Mouse (Mus musculus): ENCODE results near the gene Myo16.

Gene Myo16

DNA sequence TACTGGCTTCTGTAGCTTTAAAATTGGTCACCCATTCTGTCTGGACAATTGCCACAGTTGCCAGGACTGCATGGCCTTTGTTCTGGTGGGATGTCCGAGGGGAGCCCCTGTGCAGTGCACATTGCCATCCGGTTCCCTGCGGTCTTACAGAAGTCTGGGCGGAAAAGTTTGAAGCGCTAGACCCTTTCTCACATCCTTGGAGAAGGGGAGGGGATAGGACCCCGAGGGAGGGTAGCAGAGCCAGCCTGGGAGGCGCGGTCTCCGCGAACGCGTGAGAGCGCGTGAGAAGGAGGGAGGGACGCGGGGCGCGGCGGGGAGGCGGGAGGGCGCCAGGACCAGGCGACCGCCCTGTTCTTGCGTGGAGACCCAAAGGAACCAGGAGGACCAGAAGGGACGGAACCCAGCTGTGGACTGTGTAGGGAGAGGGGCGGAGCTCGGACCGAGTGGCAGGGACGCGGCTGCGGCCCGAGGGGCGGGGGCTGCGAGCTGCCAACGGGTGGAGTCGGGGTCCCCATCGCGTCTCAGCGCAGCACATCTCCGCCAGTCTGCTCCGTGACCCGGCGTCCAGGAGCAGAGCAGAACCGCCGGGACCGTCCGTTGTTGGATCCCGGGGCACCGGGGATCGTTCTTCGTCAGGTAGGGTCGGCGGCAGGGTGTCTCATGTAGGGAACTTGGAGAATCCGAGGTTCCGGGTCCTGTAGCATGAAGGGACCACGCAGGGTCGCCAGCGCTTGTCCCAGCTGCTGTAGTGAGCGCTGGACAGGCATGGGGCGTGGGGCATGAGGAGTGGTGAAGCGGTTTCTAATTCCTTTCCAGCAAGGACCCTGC is at the start of gene Myo16:
Gene Myo16 (plus strand): TSS at position 301 of the 828 bp plus-strand sequence.
- in situ Hi-C loops (cut with MboI) = no loop called here

DNA sequence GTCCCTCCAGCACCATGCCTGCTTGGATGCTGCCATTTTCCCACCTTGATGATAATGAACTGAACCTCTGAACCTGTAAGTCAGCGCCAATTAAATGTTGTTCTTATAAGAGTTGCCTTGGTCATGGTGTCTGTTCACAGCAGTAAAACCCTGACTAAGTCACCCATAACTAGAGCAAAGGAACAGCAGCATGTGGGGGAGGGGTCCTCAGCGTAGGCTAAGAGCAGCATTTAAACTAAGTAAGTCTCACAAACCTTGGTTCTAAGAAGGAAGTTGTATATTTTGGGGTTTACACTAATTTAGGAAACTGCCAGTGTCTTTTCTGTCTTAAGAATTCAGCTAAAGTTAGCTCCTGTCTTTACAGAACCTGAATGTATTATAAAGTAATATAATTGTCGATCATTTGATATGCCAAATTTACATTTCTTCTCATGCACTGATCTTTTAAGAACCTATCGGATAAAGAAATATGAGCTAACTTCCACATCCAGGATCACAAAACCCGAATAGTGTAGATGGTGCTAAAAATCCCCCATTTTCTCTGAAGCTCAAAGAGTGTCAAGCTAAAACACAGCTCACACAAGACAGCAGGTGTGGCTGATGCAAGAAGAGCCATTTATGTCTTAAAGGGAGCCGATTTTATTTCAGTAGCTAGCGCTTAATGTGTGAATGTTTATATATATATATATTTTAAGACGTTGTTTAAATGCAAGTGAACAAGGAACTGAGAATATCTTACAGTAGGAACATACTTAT is 45.0 kb upstream of the Myo16 start:
- in situ Hi-C loops (cut with MboI) = no loop called here

DNA sequence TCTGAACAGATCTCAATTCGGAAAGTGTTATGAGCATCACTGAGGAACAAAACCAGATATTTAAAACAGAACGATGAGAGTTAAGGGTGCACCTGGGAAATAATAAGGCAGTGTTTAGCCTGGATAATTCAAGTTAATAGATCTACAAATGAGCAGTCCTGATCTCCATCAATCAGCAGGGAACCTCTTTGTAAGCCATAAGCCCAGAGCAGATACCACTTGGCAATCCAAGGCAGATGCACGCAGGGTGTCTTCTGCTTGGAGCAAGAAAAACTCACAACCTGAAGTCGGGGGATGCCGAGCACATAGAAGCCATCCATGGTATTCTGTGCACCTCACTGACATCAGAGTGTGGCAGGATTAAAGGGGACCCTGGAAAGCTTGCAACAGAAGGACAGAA is 31.0 kb upstream of the Myo16 start:
- in situ Hi-C loops (cut with MboI) = no loop called here

DNA sequence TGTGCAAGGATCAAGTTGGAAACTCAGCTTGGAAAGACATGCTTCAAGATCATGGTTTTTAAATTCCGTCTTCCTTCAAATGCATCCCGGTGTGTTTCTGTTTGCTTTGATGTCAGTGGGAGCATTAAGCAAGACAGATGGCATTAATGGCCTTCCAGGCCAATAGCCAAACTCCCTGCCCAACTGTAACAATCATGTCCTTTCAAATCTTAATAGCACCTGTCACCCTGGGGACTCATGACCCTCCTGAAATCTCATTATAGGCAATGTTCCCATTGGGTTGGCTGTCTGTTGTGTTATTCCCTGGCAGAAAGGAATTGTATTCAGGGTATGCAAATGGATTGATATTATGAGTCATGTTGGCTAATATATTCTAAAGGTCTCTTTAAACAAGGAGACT is 30.3 kb upstream of the Myo16 start:
- in situ Hi-C loops (cut with MboI) = no loop called here

DNA sequence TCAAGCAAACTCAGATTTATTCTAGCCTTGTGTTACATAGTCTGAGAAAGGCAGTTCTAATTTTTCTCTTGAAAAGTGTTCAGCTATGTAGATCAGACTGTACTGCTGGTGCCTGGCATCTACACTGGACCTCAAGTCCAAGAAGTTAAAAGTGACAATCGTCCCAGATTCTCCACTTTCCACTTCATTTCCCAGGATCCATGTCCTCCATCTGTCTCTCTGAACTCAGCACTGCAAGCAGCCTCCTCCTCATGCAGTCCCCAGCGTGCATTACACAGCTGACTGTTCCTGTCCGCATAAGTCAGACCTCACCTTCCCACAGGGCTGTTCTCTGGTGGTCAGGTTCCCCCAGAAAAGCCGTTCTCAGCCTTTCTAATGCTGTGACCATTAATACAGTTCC is 28.0 kb upstream of the Myo16 start:
- in situ Hi-C loops (cut with MboI) = no loop called here

DNA sequence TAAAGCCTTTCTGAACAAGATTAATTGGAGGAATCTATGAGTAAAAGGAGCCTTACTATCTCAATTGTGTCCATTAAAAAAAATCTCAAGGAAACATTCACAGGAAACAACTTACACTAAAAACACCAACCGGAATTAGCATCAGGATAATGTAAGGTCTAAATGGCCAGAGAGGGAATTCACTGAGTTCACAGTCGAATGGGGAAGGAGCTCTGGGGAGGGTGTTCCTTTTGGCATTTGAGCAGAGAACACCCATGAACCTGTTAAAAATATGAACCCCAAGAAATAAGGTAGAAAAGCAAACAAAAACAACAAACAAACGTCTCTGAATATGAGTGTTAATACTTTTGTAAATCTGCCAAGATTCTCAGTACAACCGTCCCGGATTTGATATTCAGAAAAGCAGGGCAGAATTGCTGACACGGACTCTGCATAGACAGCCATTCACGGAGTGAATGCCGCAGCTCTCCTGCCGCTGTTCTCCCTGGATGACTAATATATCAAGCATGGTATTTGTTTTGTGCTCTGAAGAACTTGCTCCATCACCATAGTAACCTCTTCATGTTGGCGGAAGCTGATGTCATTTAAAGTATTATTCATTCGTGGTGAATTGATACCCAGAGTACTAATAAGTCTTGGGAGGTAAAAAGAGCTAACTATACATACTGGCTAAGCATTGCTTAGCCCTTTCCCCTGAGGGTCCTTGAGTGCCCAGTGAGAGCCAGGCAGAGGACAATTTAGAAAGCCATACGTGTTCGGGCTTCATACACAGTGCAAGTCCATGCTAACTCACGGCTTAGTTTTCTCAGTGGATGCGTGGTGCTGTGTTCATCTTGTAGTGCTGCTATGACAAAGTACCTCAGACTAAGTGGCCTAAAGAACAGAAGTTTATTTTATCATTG is 22.9 kb upstream of the Myo16 start:
- in situ Hi-C loops (cut with MboI) = no loop called here

DNA sequence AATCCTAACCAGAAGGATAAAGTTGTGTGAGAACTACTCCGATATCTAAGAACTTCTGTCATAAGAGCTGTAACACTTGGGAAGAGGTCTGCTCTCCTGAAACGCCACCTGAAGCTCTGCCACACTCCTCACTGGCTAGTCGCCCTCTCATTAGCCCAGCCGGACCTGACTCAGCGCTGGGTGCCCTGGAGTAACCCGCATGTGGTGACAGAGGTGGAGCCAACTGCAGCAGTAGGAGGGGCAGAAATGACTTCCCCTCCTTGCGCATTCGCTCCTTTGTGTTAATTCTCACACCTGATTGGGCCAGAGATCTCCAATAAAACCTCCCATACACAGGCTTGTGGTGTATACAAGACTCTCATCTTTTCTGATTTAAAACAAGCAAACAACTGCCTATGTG is 14.2 kb upstream of the Myo16 start:
- in situ Hi-C loops (cut with MboI) = no loop called here

DNA sequence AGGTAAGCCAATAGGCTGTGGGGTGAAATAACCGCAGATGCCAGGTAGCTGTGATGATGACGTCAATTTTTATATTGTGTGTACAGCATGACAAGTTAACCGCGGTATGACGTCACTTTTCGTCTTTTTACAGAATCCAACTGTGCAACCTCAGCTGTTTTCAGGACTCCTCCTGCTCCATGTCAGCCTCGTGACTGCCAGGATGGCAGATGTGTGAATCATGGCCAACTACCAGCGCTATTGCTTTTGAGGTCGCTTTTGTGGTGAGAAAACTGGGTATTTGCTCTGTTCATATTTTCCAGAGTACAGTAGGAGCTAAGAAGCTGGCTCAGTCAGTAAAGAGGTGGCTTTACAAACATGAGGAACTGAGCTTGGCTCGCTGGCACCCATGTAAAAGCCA is 9.8 kb upstream of the Myo16 start:
- in situ Hi-C loops (cut with MboI) = no loop called here

DNA sequence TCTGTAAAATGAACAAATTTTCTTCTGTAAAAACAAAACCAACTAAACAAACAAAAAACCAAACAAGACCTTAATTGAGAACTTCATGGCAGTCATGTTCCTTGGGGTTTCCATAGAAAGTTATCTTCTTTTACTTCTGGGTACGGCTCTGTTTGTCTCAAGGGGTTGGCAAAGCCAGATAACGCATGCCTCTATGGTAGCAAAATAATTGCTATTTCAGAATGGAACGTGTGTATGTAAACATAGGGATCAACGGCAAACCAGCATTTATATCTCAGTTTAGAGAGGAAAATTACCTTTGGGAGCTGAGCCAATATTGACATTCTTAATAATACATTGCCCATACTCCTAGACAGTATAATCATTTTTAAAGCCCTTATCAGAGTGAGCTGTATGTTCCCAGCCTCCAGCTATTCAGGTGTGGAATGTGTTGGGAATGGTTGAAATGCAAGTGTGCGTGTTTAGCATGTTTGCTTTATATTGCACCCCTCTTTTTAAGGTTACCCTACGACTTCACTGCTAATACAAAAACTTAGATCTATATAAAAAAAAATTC is 1.9 kb upstream of the Myo16 start:
- in situ Hi-C loops (cut with MboI) = no loop called here

DNA sequence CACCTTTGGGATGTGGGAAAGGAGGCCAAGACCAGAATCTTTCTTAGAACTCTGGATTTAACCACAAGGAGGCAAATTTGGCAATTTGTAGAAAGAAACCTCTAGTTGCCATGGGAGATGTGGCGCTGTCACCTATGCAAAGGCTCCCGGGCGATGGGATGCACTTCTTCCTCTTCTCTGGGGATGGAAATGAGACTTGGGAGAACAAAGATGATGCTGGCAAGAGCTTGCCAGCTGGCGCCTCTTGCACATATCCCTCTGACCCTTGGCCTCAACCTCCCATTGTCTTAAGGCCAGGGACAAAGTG is 681 bp downstream of the Myo16 start:
- in situ Hi-C loops (cut with MboI) = no loop called here

DNA sequence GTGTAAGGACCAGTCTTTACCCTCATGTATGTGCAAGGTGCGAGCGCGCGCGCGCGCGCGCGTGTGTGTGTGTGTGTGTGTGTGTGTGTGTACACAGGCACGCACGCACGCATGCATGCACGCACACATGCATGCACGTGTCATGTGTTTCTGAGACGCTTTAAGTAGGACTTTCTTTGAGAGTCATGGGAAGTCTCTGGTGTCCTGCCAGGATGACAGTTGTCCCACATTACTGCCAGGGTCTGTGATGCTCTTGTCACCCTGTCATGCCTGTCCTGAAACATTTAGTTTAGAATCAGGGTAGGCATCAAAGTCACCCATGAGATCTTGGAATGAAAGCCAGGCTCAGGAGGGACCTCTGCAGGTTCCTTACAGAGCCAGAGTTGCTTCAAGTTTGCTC is 1.4 kb downstream of the Myo16 start:
- in situ Hi-C loops (cut with MboI) = no loop called here

DNA sequence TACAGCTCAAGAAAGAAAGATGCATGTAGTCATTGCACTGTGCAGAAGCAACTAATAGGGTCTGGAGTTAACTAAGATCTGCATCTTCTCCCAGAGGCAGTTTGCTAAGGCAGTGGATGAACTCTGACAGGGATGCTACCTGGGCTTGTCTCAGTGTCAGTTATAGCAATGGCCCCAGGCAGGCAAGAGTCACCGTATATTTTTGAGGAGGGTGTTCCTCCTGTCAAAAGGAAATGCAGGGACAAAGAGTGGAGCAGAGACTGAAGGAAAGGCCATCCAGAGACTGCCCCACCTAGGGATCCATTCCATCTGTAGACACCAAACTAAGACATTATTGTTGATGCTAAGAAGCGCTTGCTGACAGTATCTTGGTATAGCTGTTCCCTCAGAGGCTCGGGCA is 7.4 kb downstream of the Myo16 start:
- in situ Hi-C loops (cut with MboI) = no loop called here

DNA sequence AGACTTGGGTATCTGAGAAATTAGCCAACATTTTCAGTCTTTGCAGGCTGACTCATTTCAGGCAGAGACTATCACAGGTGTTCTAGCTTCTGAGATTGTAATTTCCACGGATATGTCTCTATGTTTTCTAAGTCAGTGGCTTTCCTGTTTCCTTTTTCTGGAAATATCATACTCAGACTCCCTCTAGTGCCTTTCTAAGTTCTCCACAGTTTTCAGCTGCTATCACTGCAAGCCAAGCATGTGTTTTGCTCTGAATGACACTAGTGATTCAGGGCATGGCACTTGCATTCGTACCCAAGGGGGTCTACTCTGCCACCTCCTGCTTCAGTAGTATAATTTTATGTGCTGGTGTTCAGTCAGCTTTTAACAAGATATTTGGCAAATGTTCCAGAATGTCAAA is 11.2 kb downstream of the Myo16 start:
- in situ Hi-C loops (cut with MboI) = no loop called here

DNA sequence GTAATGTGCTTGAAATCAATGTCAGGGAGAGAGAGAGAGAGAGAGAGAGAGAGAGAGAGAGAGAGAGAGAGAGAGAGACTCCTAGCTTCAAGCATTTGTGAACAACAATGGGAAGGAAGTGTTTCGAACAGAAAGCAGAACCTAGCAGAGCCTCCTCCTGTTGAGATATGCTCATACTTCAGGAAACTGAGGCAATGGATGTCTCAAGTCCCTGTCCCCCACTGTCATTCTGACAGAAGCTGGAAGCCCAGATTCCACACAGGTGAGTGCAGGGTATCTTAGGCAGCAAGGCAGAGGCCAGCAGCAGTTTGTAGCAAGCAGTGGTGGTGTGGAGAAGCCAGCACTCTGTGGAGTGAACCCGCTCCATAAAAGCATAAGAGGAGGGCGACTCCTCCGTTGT is 14.6 kb downstream of the Myo16 start:
- in situ Hi-C loops (cut with MboI) = no loop called here

DNA sequence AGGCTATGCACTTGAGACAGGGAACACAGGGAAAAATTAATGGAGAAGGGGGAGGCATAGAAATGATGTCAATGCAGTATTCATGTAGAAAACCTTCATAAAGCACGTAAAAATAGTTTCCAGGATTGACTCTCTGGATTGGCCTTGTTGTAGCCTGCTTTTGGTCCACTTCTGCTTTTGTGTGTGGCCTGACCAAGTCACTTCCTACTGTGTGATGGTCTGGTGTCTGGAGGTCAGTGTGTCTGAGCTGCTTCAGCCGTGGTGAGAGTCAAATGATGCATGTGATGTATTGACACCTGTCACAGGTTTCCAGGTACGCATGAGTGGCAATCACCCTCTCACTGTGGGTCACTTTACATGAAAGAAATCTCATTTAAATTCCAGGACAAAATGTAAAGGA is 16.2 kb downstream of the Myo16 start:
- in situ Hi-C loops (cut with MboI) = no loop called here

DNA sequence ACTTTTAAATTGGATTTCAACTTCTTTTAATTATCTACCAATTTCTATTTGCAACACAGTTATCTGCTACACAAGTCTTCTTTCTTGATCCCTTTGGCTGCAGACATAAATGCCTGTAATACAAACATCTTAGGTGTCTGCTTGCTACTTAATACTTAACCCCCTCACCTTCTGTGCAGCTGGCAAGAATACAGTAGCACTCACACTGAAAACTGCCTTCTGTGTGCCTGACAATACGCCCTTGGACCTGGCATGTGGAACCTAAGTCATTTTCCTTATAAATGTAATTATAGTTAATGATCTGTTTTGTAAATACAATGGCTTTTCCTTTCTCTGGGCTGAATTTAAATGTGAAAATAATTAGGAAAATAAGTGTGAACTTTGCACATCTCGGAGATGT is 17.6 kb downstream of the Myo16 start:
- in situ Hi-C loops (cut with MboI) = no loop called here

DNA sequence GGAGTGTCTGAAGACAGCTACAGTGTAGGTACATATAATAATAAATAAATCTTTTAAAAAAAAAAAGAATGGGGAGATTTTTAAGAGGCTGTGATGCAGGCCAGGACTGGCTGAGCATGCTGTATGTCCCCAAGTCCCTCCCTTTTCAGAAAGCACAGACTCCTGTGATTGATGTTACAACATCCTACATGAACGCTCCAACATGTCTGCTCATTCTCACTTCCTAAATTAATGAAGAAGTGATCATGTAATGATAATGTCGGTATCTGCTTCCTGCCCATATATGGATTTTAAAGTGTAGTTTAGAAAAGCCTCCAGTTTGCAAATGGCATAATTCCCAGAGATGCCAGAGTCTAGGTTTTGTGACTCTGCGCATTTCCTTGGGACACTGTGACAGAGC is 18.6 kb downstream of the Myo16 start:
- in situ Hi-C loops (cut with MboI) = no loop called here

DNA sequence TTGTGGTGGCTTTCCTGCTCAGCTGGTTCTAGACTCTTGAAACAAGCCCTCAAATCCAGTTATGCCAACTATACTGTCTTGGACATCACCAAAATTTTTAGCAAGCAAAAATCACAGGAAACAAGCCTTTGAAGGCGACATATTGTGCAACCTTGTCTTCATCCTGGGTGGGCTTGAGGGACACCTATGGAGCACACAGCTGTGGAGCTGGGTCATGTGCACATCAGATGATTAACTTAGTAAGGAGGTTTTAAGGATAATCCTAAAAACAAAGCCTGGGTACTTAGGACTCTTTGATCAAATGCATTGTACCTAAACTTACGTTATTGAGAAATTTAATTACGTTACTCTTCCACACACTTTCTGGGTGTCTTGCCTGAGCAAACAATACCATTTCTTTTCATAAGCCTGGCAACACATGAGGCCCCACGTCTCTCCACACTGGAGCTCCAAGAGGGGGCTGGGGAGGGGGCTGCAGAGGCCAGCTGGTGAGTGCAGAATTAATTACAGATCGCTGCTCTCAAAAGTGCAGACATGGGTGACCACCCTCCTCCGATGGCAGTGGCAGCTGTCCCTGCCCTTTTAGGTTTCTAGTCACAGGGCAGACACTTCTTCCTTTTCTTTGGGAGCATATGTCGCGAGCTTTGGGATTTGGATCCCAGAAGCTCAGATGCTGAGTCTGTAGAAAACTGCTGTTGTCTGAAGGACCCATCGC is 19.5 kb downstream of the Myo16 start:
- in situ Hi-C loops (cut with MboI) = no loop called here

DNA sequence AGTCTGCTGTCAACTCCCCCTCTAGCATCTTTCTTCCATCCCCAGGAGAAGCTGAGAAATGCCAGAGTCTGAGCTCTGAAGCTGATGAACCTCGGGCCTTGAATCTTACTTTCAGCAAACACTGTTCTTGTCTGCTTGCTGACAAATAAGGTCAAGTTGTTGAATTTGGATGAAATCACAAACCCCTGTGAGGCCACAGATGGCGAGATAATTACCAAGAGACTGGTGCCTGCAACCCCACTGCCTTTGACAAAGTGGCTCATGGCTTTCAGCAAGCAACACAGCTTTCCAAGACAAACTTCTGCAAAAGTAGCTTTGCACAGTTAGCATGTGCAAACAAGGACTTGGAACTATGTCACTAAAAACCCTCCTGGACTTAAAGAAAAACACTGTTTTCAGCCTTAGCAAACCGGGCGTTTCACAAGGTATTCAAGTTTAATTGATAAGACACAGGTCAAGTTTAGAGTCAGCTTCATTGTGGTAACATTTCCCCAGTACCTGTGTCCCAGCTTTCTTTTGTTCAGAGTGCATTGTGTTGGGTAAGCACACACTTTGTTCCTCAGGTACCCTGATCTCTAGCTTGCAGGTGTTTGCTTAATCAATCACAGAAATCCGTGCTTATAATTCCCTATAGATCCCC is 20.6 kb downstream of the Myo16 start:
- in situ Hi-C loops (cut with MboI) = no loop called here

DNA sequence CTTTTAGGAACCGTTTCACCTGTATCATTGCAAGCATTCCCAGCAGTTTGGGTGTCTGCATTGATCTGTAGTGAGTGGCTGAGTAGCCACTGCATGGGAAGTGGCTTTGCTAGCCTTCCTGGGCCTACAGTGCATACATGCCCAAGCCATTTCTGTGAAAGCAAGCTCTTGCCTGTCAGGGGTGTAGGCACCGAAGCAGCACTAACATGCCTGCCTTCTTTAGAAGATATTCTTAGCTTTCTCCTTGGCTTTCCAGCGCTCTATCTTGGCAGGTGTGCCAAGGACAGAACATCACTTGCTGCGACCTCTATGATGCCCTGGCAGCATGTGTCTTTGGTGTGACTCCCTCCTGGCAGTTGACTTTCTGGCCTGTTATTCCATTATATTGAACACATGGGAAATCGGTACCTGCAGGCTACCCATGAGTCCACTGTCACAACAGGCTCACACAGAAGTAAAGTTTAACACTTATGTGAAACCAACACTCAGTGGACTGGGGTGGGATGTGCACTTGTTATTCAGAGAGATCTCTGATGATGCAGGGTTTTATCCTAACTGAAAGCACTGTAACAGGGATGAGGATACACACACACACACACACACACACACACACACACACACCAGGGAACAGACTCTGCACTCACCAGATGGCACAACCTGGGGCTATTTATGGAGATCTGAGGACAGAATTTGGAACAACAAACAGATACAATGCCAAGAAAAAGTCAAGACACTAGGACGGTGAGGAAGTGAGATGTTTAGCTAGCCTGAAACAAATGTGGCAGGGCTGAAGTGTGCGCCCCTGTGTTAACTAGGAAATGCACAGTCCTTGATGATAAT is 21.4 kb downstream of the Myo16 start:
- in situ Hi-C loops (cut with MboI) = no loop called here
